Mouse (Mus musculus): ENCODE data around the gene Slk. TPM values are rescaled to one million over a fixed set of nuclear protein-coding genes. Genes with fewer than 3 reads are reported as not detected.
A peak's percentile ranks its signal among the peaks of the same experiment; 100 is the strongest.

The Slk gene
- polyA plus RNA-seq (2016; fragmentation: Nextera tagmentation; extraction: Ambion mirVana): 7.8 and 10.1 TPM in 2 replicates

GRCm38 (mm10) chr19:47579225-47579787 lies at the start of gene Slk:
Slk (plus strand) TSS chr19:47579678.
- Histone ChIP-seq H3K4me3 (peak within 1 kb of the TSS; percentile 81), H3K27ac (peak within 1 kb of the TSS; percentile 97), H3K27me3 (ENCODE audit: insufficient read depth, poor library complexity, severe bottlenecking) (no peaks in the 10 kb centered on the region), H3K36me3 (no peaks in the 10 kb centered on the region), H3K4me1 (peaks cover 25% of the 10 kb centered on the region), H3K9me3 (no peaks in the 10 kb centered on the region)
- 2% methylated on average over 83 of the region's 83 CpGs for WGBS
- peak; percentile 91 for DNase-seq (ENCODE audit: low spot score)

- 93% methylated on average over 5 of the region's 5 CpGs for WGBS
- H3K36me3 ChIP-seq: peaks cover 51% of the 10 kb centered on the region
- no peak for DNase-seq (ENCODE audit: low spot score)
- H3K27ac ChIP-seq: no peak overlapping the region
- H3K9me3 ChIP-seq: no peaks in the 10 kb centered on the region
- H3K27me3 ChIP-seq (ENCODE audit: insufficient read depth, poor library complexity, severe bottlenecking): no peaks in the 10 kb centered on the region
- H3K4me3 ChIP-seq: no peak overlapping the region
- peaks cover 11% of the 10 kb centered on the region for H3K4me1 ChIP-seq
These were observed 48.2 kb upstream of the Slk start for GRCm38 (mm10) chr19:47531309-47531708.

GRCm38 (mm10) chr19:47532449-47532848 lies 47.0 kb upstream of the Slk start:
- H3K27ac ChIP-seq: no peak overlapping the region
- DNase-seq (ENCODE audit: low spot score): no peak
- no peaks in the 10 kb centered on the region for H3K27me3 ChIP-seq (ENCODE audit: insufficient read depth, poor library complexity, severe bottlenecking)
- WGBS: 80% methylated on average over 3 of the region's 3 CpGs
- peaks cover 13% of the 10 kb centered on the region for H3K4me1 ChIP-seq
- no peaks in the 10 kb centered on the region for H3K9me3 ChIP-seq
- H3K36me3 ChIP-seq: peaks cover 41% of the 10 kb centered on the region
- H3K4me3 ChIP-seq: no peak overlapping the region

GRCm38 (mm10) chr19:47534131-47534530 lies 45.3 kb upstream of the Slk start:
- Histone ChIP-seq H3K27ac (no peak overlapping the region), H3K27me3 (ENCODE audit: insufficient read depth, poor library complexity, severe bottlenecking) (no peaks in the 10 kb centered on the region), H3K4me3 (no peak overlapping the region), H3K9me3 (no peaks in the 10 kb centered on the region), H3K4me1 (peaks cover 29% of the 10 kb centered on the region), H3K36me3 (peaks cover 29% of the 10 kb centered on the region)
- no peak for DNase-seq (ENCODE audit: low spot score)
- WGBS: 70% methylated on average over 1 of the region's 1 CpGs

GRCm38 (mm10) chr19:47536521-47537299 lies 42.8 kb upstream of the Slk start:
- Histone ChIP-seq H3K27me3 (ENCODE audit: insufficient read depth, poor library complexity, severe bottlenecking) (no peaks in the 10 kb centered on the region), H3K36me3 (peaks cover 17% of the 10 kb centered on the region), H3K9me3 (no peaks in the 10 kb centered on the region), H3K27ac (peak overlapping the region; percentile 77), H3K4me3 (peak overlapping the region; percentile 67), H3K4me1 (peaks cover 30% of the 10 kb centered on the region)
- DNase-seq (ENCODE audit: low spot score): peak; percentile 99
- WGBS: 3% methylated on average over 39 of the region's 39 CpGs

GRCm38 (mm10) chr19:47537300-47537792 lies 42.1 kb upstream of the Slk start, which contains the start of gene Stn1:
Stn1 (minus strand) TSS chr19:47537507.
- no peak for DNase-seq (ENCODE audit: low spot score)
- peaks cover 13% of the 10 kb centered on the region for H3K36me3 ChIP-seq
- peak within 1 kb of the TSS; percentile 67 for H3K4me3 ChIP-seq
- H3K4me1 ChIP-seq: peaks cover 34% of the 10 kb centered on the region
- no peaks in the 10 kb centered on the region for H3K27me3 ChIP-seq (ENCODE audit: insufficient read depth, poor library complexity, severe bottlenecking)
- peak within 1 kb of the TSS; percentile 77 for H3K27ac ChIP-seq
- 3% methylated on average over 10 of the region's 10 CpGs for WGBS
- H3K9me3 ChIP-seq: no peaks in the 10 kb centered on the region

- peak; percentile 74 for DNase-seq (ENCODE audit: low spot score)
- peaks cover 39% of the 10 kb centered on the region for H3K4me1 ChIP-seq
- 51% methylated on average over 6 of the region's 6 CpGs for WGBS
These were observed 41.6 kb upstream of the Slk start for GRCm38 (mm10) chr19:47537879-47538278.

GRCm38 (mm10) chr19:47538801-47539200 lies 40.7 kb upstream of the Slk start:
- WGBS: 12% methylated on average over 6 of the region's 6 CpGs
- H3K9me3 ChIP-seq: no peaks in the 10 kb centered on the region
- DNase-seq (ENCODE audit: low spot score): no peak
- peaks cover 40% of the 10 kb centered on the region for H3K4me1 ChIP-seq
- H3K27me3 ChIP-seq (ENCODE audit: insufficient read depth, poor library complexity, severe bottlenecking): no peaks in the 10 kb centered on the region
- no peak overlapping the region for H3K4me3 ChIP-seq
- peaks cover 2% of the 10 kb centered on the region; the same call in 1 of the 2 replicates for H3K36me3 ChIP-seq
- H3K27ac ChIP-seq: peak overlapping the region; percentile 77

More at GRCm38 (mm10) chr19:47537879-47538278, 41.6 kb upstream of the Slk start:
- H3K4me3 ChIP-seq: peak overlapping the region; percentile 67; the same call in 1 of the 2 replicates
- no peaks in the 10 kb centered on the region for H3K27me3 ChIP-seq (ENCODE audit: insufficient read depth, poor library complexity, severe bottlenecking)
- H3K36me3 ChIP-seq: peaks cover 8% of the 10 kb centered on the region; the same call in 1 of the 2 replicates
- no peaks in the 10 kb centered on the region for H3K9me3 ChIP-seq
- peak overlapping the region; percentile 77 for H3K27ac ChIP-seq

GRCm38 (mm10) chr19:47542441-47542840 lies 37.0 kb upstream of the Slk start:
- peaks cover 30% of the 10 kb centered on the region for H3K4me1 ChIP-seq
- peak overlapping the region; percentile 2; the same call in 1 of the 2 replicates for H3K27ac ChIP-seq
- H3K27me3 ChIP-seq (ENCODE audit: insufficient read depth, poor library complexity, severe bottlenecking): no peaks in the 10 kb centered on the region
- no peak for DNase-seq (ENCODE audit: low spot score)
- H3K4me3 ChIP-seq: no peak overlapping the region
- whole genome bisulfite sequencing: 46% methylated on average over 7 of the region's 7 CpGs
- no peaks in the 10 kb centered on the region for H3K36me3 ChIP-seq
- H3K9me3 ChIP-seq: no peaks in the 10 kb centered on the region

- no peaks in the 10 kb centered on the region for H3K36me3 ChIP-seq
- DNase-seq (ENCODE audit: low spot score): no peak
- H3K4me1 ChIP-seq: peaks cover 13% of the 10 kb centered on the region
- 70% methylated on average over 3 of the region's 3 CpGs for WGBS
- no peak overlapping the region for H3K27ac ChIP-seq
- H3K27me3 ChIP-seq (ENCODE audit: insufficient read depth, poor library complexity, severe bottlenecking): no peaks in the 10 kb centered on the region
- no peak overlapping the region for H3K4me3 ChIP-seq
- H3K9me3 ChIP-seq: no peaks in the 10 kb centered on the region
These were observed 34.4 kb upstream of the Slk start for GRCm38 (mm10) chr19:47545055-47545454.

- H3K27ac ChIP-seq: no peak overlapping the region
These were observed 34.0 kb upstream of the Slk start for GRCm38 (mm10) chr19:47545528-47545927.

GRCm38 (mm10) chr19:47548432-47549076 lies 30.9 kb upstream of the Slk start:
- 91% methylated on average over 11 of the region's 11 CpGs for WGBS
- no peak for DNase-seq (ENCODE audit: low spot score)

More at GRCm38 (mm10) chr19:47545528-47545927, 34.0 kb upstream of the Slk start:
- no peaks in the 10 kb centered on the region for H3K36me3 ChIP-seq
- H3K27me3 ChIP-seq (ENCODE audit: insufficient read depth, poor library complexity, severe bottlenecking): no peaks in the 10 kb centered on the region
- H3K4me3 ChIP-seq: no peak overlapping the region
- peaks cover 13% of the 10 kb centered on the region for H3K4me1 ChIP-seq
- no peak for DNase-seq (ENCODE audit: low spot score)
- H3K9me3 ChIP-seq: no peaks in the 10 kb centered on the region

More at GRCm38 (mm10) chr19:47548432-47549076, 30.9 kb upstream of the Slk start:
- Histone ChIP-seq H3K9me3 (no peaks in the 10 kb centered on the region), H3K27me3 (ENCODE audit: insufficient read depth, poor library complexity, severe bottlenecking) (no peaks in the 10 kb centered on the region), H3K4me1 (peaks cover 3% of the 10 kb centered on the region; the same call in 1 of the 2 replicates), H3K36me3 (no peaks in the 10 kb centered on the region), H3K27ac (no peak overlapping the region), H3K4me3 (no peak overlapping the region)
